Mouse (Mus musculus): Measurements from ENCODE around the gene Ptprz1. TPM values are rescaled to one million over a fixed set of nuclear protein-coding genes. Genes with fewer than 3 reads are reported as not detected.

Gene Ptprz1
- 87.9 and 91.4 TPM in 2 replicates for polyA plus RNA-seq (2015; fragmentation: Nextera tagmentation; extraction: Ambion mirVana)

- peak within 1 kb of the TSS; percentile 72 for H3K27ac ChIP-seq (ENCODE audit: low read depth, low read length)
- ATAC-seq: peak; percentile 93
- WGBS: under 1% methylated on average over 21 of the region's 44 CpGs
- H3K4me3 ChIP-seq (ENCODE audit: low read length): peak within 1 kb of the TSS; percentile 73
- H3K9me3 ChIP-seq (ENCODE audit: control insufficient read depth, low read length): no peaks in the 10 kb centered on the region
- peak within 1 kb of the TSS; percentile 82 for H3K9ac ChIP-seq (ENCODE audit: low read depth, low read length)
- no peaks in the 10 kb centered on the region for H3K27me3 ChIP-seq (replicated peaks; ENCODE audit: control insufficient read depth, insufficient read depth, low read length)
- H3K4me2 ChIP-seq (ENCODE audit: low read length): peak within 1 kb of the TSS; percentile 64
- H3K36me3 ChIP-seq (ENCODE audit: control insufficient read depth, insufficient read depth, low read length): no peaks in the 10 kb centered on the region
- peaks cover 5% of the 10 kb centered on the region for H3K4me1 ChIP-seq (ENCODE audit: control insufficient read depth, insufficient read depth, low read depth, low read length)
These were observed at the start of gene Ptprz1 for GRCm38 (mm10) chr6:22874781-22875613. Gene Ptprz1 (plus strand): TSS chr6:22875502.

GRCm38 (mm10) chr6:22833637-22834036, 41.7 kb upstream of the Ptprz1 start:
- Histone ChIP-seq H3K9me3 (ENCODE audit: control insufficient read depth, low read length) (no peaks in the 10 kb centered on the region), H3K9ac (ENCODE audit: low read depth, low read length) (no peak overlapping the region), H3K4me3 (ENCODE audit: low read length) (no peak overlapping the region), H3K27ac (ENCODE audit: low read depth, low read length) (peak overlapping the region; percentile 55; the same call in 1 of the 2 replicates), H3K27me3 (replicated peaks; ENCODE audit: control insufficient read depth, insufficient read depth, low read length) (no peaks in the 10 kb centered on the region), H3K4me2 (ENCODE audit: low read length) (peak overlapping the region; percentile 28), H3K4me1 (ENCODE audit: control insufficient read depth, insufficient read depth, low read depth, low read length) (no peaks in the 10 kb centered on the region), H3K36me3 (ENCODE audit: control insufficient read depth, insufficient read depth, low read length) (no peaks in the 10 kb centered on the region)
- 5% methylated on average over 7 of the region's 7 CpGs for WGBS
- peak; percentile 91 for ATAC-seq

GRCm38 (mm10) chr6:22834100-22834970, 41.0 kb upstream of the Ptprz1 start:
- H3K27me3 ChIP-seq (replicated peaks; ENCODE audit: control insufficient read depth, insufficient read depth, low read length): no peaks in the 10 kb centered on the region
- H3K9ac ChIP-seq (ENCODE audit: low read depth, low read length): no peak overlapping the region
- no peaks in the 10 kb centered on the region for H3K9me3 ChIP-seq (ENCODE audit: control insufficient read depth, low read length)
- H3K36me3 ChIP-seq (ENCODE audit: control insufficient read depth, insufficient read depth, low read length): no peaks in the 10 kb centered on the region
- H3K27ac ChIP-seq (ENCODE audit: low read depth, low read length): peak overlapping the region; percentile 55; the same call in 1 of the 2 replicates
- 27% methylated on average over 19 of the region's 19 CpGs for WGBS
- no peaks in the 10 kb centered on the region for H3K4me1 ChIP-seq (ENCODE audit: control insufficient read depth, insufficient read depth, low read depth, low read length)
- H3K4me2 ChIP-seq (ENCODE audit: low read length): peak overlapping the region; percentile 10
- ATAC-seq: peak; percentile 96
- no peak overlapping the region for H3K4me3 ChIP-seq (ENCODE audit: low read length)

GRCm38 (mm10) chr6:22875614-22876541, 576 bp downstream of the Ptprz1 start:
- H3K27ac ChIP-seq (ENCODE audit: low read depth, low read length): peak overlapping the region; percentile 72
- H3K4me2 ChIP-seq (ENCODE audit: low read length): peak overlapping the region; percentile 64
- ATAC-seq: peak; percentile 71
- H3K9ac ChIP-seq (ENCODE audit: low read depth, low read length): peak overlapping the region; percentile 82
- H3K4me1 ChIP-seq (ENCODE audit: control insufficient read depth, insufficient read depth, low read depth, low read length): peaks cover 5% of the 10 kb centered on the region
- 1% methylated on average over 45 of the region's 45 CpGs for WGBS
- peak overlapping the region; percentile 73 for H3K4me3 ChIP-seq (ENCODE audit: low read length)
- no peaks in the 10 kb centered on the region for H3K9me3 ChIP-seq (ENCODE audit: control insufficient read depth, low read length)
- no peaks in the 10 kb centered on the region for H3K36me3 ChIP-seq (ENCODE audit: control insufficient read depth, insufficient read depth, low read length)
- H3K27me3 ChIP-seq (replicated peaks; ENCODE audit: control insufficient read depth, insufficient read depth, low read length): no peaks in the 10 kb centered on the region

GRCm38 (mm10) chr6:22887978-22888377, 12.7 kb downstream of the Ptprz1 start:
- ATAC-seq: no peak
- WGBS: 90% methylated on average over 6 of the region's 6 CpGs

GRCm38 (mm10) chr6:22889333-22889732, 14.0 kb downstream of the Ptprz1 start:
- H3K9ac ChIP-seq (ENCODE audit: low read depth, low read length): no peak overlapping the region
- no peaks in the 10 kb centered on the region for H3K4me1 ChIP-seq (ENCODE audit: control insufficient read depth, insufficient read depth, low read depth, low read length)
- no peaks in the 10 kb centered on the region for H3K27me3 ChIP-seq (replicated peaks; ENCODE audit: control insufficient read depth, insufficient read depth, low read length)
- no peak for ATAC-seq
- no peaks in the 10 kb centered on the region for H3K36me3 ChIP-seq (ENCODE audit: control insufficient read depth, insufficient read depth, low read length)
- H3K27ac ChIP-seq (ENCODE audit: low read depth, low read length): no peak overlapping the region
- H3K4me2 ChIP-seq (ENCODE audit: low read length): no peak overlapping the region
- H3K9me3 ChIP-seq (ENCODE audit: control insufficient read depth, low read length): no peaks in the 10 kb centered on the region
- H3K4me3 ChIP-seq (ENCODE audit: low read length): no peak overlapping the region
- WGBS: over 99% methylated on average over 8 of the region's 8 CpGs

More at GRCm38 (mm10) chr6:22887978-22888377, 12.7 kb downstream of the Ptprz1 start:
- Histone ChIP-seq H3K4me1 (ENCODE audit: control insufficient read depth, insufficient read depth, low read depth, low read length) (no peaks in the 10 kb centered on the region), H3K4me2 (ENCODE audit: low read length) (no peak overlapping the region), H3K36me3 (ENCODE audit: control insufficient read depth, insufficient read depth, low read length) (no peaks in the 10 kb centered on the region), H3K9ac (ENCODE audit: low read depth, low read length) (no peak overlapping the region), H3K27me3 (replicated peaks; ENCODE audit: control insufficient read depth, insufficient read depth, low read length) (no peaks in the 10 kb centered on the region), H3K4me3 (ENCODE audit: low read length) (no peak overlapping the region), H3K9me3 (ENCODE audit: control insufficient read depth, low read length) (no peaks in the 10 kb centered on the region), H3K27ac (ENCODE audit: low read depth, low read length) (no peak overlapping the region)

- ATAC-seq: no peak
- H3K4me2 ChIP-seq (ENCODE audit: low read length): no peak overlapping the region
- H3K4me1 ChIP-seq (ENCODE audit: control insufficient read depth, insufficient read depth, low read depth, low read length): no peaks in the 10 kb centered on the region
- no peak overlapping the region for H3K27ac ChIP-seq (ENCODE audit: low read depth, low read length)
- no peaks in the 10 kb centered on the region for H3K36me3 ChIP-seq (ENCODE audit: control insufficient read depth, insufficient read depth, low read length)
- no peak overlapping the region for H3K9ac ChIP-seq (ENCODE audit: low read depth, low read length)
- H3K9me3 ChIP-seq (ENCODE audit: control insufficient read depth, low read length): no peaks in the 10 kb centered on the region
- no peaks in the 10 kb centered on the region for H3K27me3 ChIP-seq (replicated peaks; ENCODE audit: control insufficient read depth, insufficient read depth, low read length)
- 28% methylated on average over 3 of the region's 3 CpGs for WGBS
- H3K4me3 ChIP-seq (ENCODE audit: low read length): no peak overlapping the region
These were observed 26.7 kb downstream of the Ptprz1 start for GRCm38 (mm10) chr6:22901983-22902382.

GRCm38 (mm10) chr6:22908510-22909256, 33.4 kb downstream of the Ptprz1 start:
- Histone ChIP-seq H3K27me3 (replicated peaks; ENCODE audit: control insufficient read depth, insufficient read depth, low read length) (no peaks in the 10 kb centered on the region), H3K4me3 (ENCODE audit: low read length) (no peak overlapping the region), H3K9ac (ENCODE audit: low read depth, low read length) (no peak overlapping the region), H3K9me3 (ENCODE audit: control insufficient read depth, low read length) (no peaks in the 10 kb centered on the region), H3K4me1 (ENCODE audit: control insufficient read depth, insufficient read depth, low read depth, low read length) (peaks cover 2% of the 10 kb centered on the region; the same call in 1 of the 2 replicates), H3K4me2 (ENCODE audit: low read length) (no peak overlapping the region), H3K36me3 (ENCODE audit: control insufficient read depth, insufficient read depth, low read length) (no peaks in the 10 kb centered on the region), H3K27ac (ENCODE audit: low read depth, low read length) (no peak overlapping the region)
- no peak for ATAC-seq
- WGBS: 66% methylated on average over 6 of the region's 6 CpGs

All from hindbrain, embryonic 16.5 days (tissue).